ENCODE assay signal across 21 mouse cellular contexts in the genomic region with DNA sequence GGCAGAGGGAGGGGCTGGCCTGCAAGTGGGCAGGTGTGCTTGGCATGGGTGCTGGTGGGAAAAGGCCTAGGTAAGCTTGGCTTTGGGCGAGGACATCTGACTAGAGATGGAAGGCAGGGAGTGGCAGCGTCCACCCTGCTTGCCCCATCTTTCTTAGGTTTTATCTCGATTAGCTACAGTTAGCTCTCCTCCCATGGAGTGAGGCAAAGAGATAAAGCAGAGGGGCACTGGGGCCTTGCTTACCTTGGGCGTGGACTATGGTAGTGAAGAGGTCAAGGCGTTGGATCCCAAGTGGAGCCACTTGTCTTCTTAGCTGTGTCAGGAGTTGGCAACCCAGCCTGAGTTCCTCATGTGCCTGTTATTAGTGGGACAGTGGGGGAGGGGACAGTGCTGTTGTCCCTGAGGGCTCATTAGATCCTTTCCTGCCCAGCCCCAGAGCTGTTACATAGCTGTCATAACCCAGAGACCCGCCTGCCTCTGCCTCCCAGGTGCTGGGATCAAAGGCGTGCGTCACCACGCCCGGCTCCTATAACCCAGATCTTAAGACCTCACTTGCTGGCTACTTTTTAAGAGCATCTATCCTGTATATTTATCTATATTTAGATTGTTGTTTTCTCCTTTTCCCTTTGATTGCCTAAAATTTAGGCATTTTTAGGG. TPM values are rescaled to one million over a fixed set of nuclear protein-coding genes. Genes with fewer than 3 reads are reported as not detected.
DNase-seq lines count a peak whose midpoint lies in the region; ATAC-seq and TF ChIP-seq lines count a peak whose summit lies in the region.
"Had no signal": no experiment of that assay in that cellular context is flagged by ENCODE, and none has a peak within 500 bp of the region (broad histone marks: within the 10 kb centered on the region; RNA-seq: fewer than 3 reads in every experiment).

No protein-coding gene starts in this region.

- no peaks in the 10 kb centered on the region for H3K9me3 ChIP-seq in E14TG2a.4 (ENCODE audit: low read length)
- H3K9me3 ChIP-seq in G1E (replicated peaks): no peaks in the 10 kb centered on the region
- H3K9me3 ChIP-seq in lung, postnatal 0 days (ENCODE audit: low read length): no peaks in the 10 kb centered on the region
- H3K9me3 ChIP-seq: midbrain, embryonic 15.5 days; neural tube, embryonic 13.5 days had no signal

- DNase-seq in G1E (ENCODE audit: low spot score) (no peak), liver (peak; percentile 86)
- no peak for DNase-seq in lung, postnatal 0 days (ENCODE audit: low spot score)
- no peak for DNase-seq in urinary bladder, postnatal 10 days (ENCODE audit: low spot score)
- no peak for DNase-seq in ovary, postnatal 10 days (ENCODE audit: low spot score)
- DNase-seq: cerebellum, adult 9-11 months; embryo, embryonic 11 days; gastrocnemius, postnatal 36 days; heart, postnatal 10 days; kidney, postnatal 10 days; layer of hippocampus, postnatal 36 days; lung, postnatal 14 days; thymus, adult 18-20 months had no signal

- no peak for ATAC-seq in G1E (ENCODE audit: extremely low read depth, insufficient number of reproducible peaks, low FRiP score, poor library complexity, severe bottlenecking)
- ATAC-seq in megakaryocyte progenitor cell, adult 5-6 weeks (replicated peaks; ENCODE audit: poor library complexity): peak; percentile 65
- no peak for ATAC-seq in lung, postnatal 0 days
- ATAC-seq: hindbrain, postnatal 0 days; midbrain, embryonic 15.5 days; Patski had no signal

- H3K4me3 ChIP-seq in E14TG2a.4 (replicated peaks; ENCODE audit: low read length): peak overlapping the region; percentile 18; the same call in 1 of the 2 replicates
- H3K4me3 ChIP-seq in G1E (ENCODE audit: low read depth, low read length): peak overlapping the region; percentile 25; the same call in 1 of the 2 replicates
- H3K4me3 ChIP-seq in lung, postnatal 0 days (ENCODE audit: low read depth, low read length): no peak overlapping the region
- H3K4me3 ChIP-seq: midbrain, embryonic 15.5 days; neural tube, embryonic 13.5 days had no signal

- H3K36me3 ChIP-seq in E14TG2a.4 (ENCODE audit: insufficient read depth, low read length) (peaks cover 98% of the 10 kb centered on the region), G1E (replicated peaks) (peaks cover 86% of the 10 kb centered on the region)
- peaks cover 24% of the 10 kb centered on the region for H3K36me3 ChIP-seq in lung, postnatal 0 days (ENCODE audit: insufficient read depth, low read length)

- TF ChIP-seq CTCF in E14TG2a.4 (conservative IDR thresholded peaks at IDR 0.05; ENCODE audit: low read length) (no peak), G1E (IDR thresholded peaks at IDR 0.05; ENCODE audit: low read depth, low read length) (no peak)
- no peak for TF ChIP-seq CTCF in lung, postnatal 0 days (IDR thresholded peaks at IDR 0.05)

- no peak overlapping the region for H3K27ac ChIP-seq in lung, postnatal 0 days (ENCODE audit: low read length)
- H3K27ac ChIP-seq: hindbrain, postnatal 0 days; midbrain, embryonic 15.5 days; neural tube, embryonic 13.5 days had no signal

- H3K4me1 ChIP-seq in E14TG2a.4 (replicated peaks; ENCODE audit: low read depth, low read length) (peaks cover 85% of the 10 kb centered on the region), G1E (ENCODE audit: insufficient read depth, low read depth, low read length) (peaks cover 54% of the 10 kb centered on the region)
- no peaks in the 10 kb centered on the region for H3K4me1 ChIP-seq in lung, postnatal 0 days (ENCODE audit: insufficient read depth, low read depth, low read length)
- H3K4me1 ChIP-seq: midbrain, embryonic 15.5 days; neural tube, embryonic 13.5 days had no signal

- TF ChIP-seq EP300 in lung, postnatal 0 days (IDR thresholded peaks at IDR 0.05): no peak

- WGBS in lung, postnatal 0 days: 87% methylated on average over 10 of the region's 10 CpGs

- H3K27me3 ChIP-seq in E14TG2a.4 (ENCODE audit: insufficient read depth, low read length) (no peaks in the 10 kb centered on the region), G1E (ENCODE audit: insufficient read depth, low read length) (no peaks in the 10 kb centered on the region)
- no peaks in the 10 kb centered on the region for H3K27me3 ChIP-seq in lung, postnatal 0 days (replicated peaks; ENCODE audit: insufficient read depth, low read length)
- H3K27me3 ChIP-seq: CH12.LX; midbrain, embryonic 15.5 days; neural tube, embryonic 13.5 days; Patski had no signal

- no peak overlapping the region for H3K4me2 ChIP-seq in lung, postnatal 0 days (replicated peaks; ENCODE audit: low read depth, low read length)
- H3K4me2 ChIP-seq: midbrain, embryonic 15.5 days; neural tube, embryonic 13.5 days had no signal

- no peak overlapping the region for H3K9ac ChIP-seq in lung, postnatal 0 days (replicated peaks; ENCODE audit: low read depth)
- H3K9ac ChIP-seq: midbrain, embryonic 15.5 days; neural tube, embryonic 13.5 days had no signal

RNA-seq across cellular contexts. Expression of gene Brpf3, which starts 8.4 kb away (rescaled TPM):
- 62.4 and 87.3 TPM in 2 replicates for total RNA-seq in G1E (2014; fragmentation: Nextera tagmentation)
- 3.4 and 5.7 TPM in 2 replicates for total RNA-seq in G1E (2017)
- 29.1 and 30.9 TPM in 2 replicates for polyA plus RNA-seq in G1E (2012)
- total RNA-seq in megakaryocyte progenitor cell, adult 5-6 weeks (2015): 29.5 and 29.9 TPM in 2 replicates
- total RNA-seq in megakaryocyte progenitor cell, adult 5-6 weeks (2017): 3.4 and 3.9 TPM in 2 replicates
- 6.0 and 6.2 TPM in 2 replicates for polyA plus RNA-seq in lung, postnatal 0 days (2015; fragmentation: Nextera tagmentation; extraction: Ambion mirVana)

RNA-seq across cellular contexts. Expression of gene Mapk13, which starts 40.2 kb away (rescaled TPM):
- not detected in 2 replicates for total RNA-seq in G1E (2014; fragmentation: Nextera tagmentation)
- total RNA-seq in G1E (2017): 0.22 TPM in 1 of 2 replicates, not detected in the other
- not detected in 2 replicates for polyA plus RNA-seq in G1E (2012)
- 1.3 and 2.2 TPM in 2 replicates for total RNA-seq in megakaryocyte progenitor cell, adult 5-6 weeks (2015)
- total RNA-seq in megakaryocyte progenitor cell, adult 5-6 weeks (2017): 1.1 and 4.8 TPM in 2 replicates
- polyA plus RNA-seq in lung, postnatal 0 days (2015; fragmentation: Nextera tagmentation; extraction: Ambion mirVana): 46.7 and 46.9 TPM in 2 replicates
- total RNA-seq: CH12.LX; gastrocnemius, postnatal 36 days had no signal

RNA-seq across cellular contexts. Expression of gene Pnpla1, which starts 48.9 kb away (rescaled TPM):
- not detected in 2 replicates for total RNA-seq in G1E (2014; fragmentation: Nextera tagmentation)
- 0.06 TPM in 1 of 2 replicates, not detected in the other for total RNA-seq in G1E (2017)
- polyA plus RNA-seq in G1E (2012): not detected in 2 replicates
- total RNA-seq in megakaryocyte progenitor cell, adult 5-6 weeks (2015): 0.02 and 0.10 TPM in 2 replicates
- 0.14 TPM in 1 of 2 replicates, not detected in the other for total RNA-seq in megakaryocyte progenitor cell, adult 5-6 weeks (2017)
- 0.04 TPM in 1 of 2 replicates, not detected in the other for polyA plus RNA-seq in lung, postnatal 0 days (2015; fragmentation: Nextera tagmentation; extraction: Ambion mirVana)
- total RNA-seq: CH12.LX; gastrocnemius, postnatal 36 days; heart, postnatal 10 days had no signal
- polyA plus RNA-seq: limb, embryonic 11.5 days; neural tube, embryonic 13.5 days; Patski had no signal
